Mouse (Mus musculus): ENCODE measurements around the gene Slc29a3. TPM values are rescaled to one million over a fixed set of nuclear protein-coding genes. Genes with fewer than 3 reads are reported as not detected.

Slc29a3 gene
- polyA plus RNA-seq, 1 experiment = 1.6 TPM

DNA sequence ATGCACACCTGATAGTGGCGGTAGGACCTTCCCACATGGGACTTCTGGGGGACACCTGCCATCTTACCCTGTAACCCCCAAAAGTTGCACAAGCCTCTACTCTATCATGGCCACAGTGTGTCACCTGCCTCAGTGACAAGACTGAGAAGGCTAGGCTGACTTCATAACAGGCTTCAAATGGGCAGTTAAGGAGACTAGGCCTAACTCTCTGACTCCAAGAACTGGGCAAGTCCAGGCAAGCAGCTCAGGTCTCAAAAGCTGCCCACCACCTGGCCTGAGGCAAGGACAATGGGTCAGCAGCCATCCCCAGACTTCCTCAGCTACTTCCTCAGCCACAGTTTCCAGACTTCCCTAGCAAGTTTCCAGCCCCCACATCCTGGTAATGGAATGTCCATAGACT, 16.9 kb downstream of the Slc29a3 start:
- H3K4me1 ChIP-seq = peaks cover 37% of the 10 kb centered on the region
- peaks cover 15% of the 10 kb centered on the region for H3K36me3 ChIP-seq (replicated peaks; ENCODE audit: low read length)
- H3K4me3 ChIP-seq (replicated peaks) = no peak overlapping the region
- no peaks in the 10 kb centered on the region for H3K27me3 ChIP-seq (replicated peaks)
- no peaks in the 10 kb centered on the region for H3K9me3 ChIP-seq
- TF ChIP-seq GATA1 (IDR thresholded peaks at IDR 0.05; ENCODE audit: borderline replicate concordance, low read length) = no peak
- no peak for TF ChIP-seq FLI1 (IDR thresholded peaks at IDR 0.05; ENCODE audit: low read length)

DNA sequence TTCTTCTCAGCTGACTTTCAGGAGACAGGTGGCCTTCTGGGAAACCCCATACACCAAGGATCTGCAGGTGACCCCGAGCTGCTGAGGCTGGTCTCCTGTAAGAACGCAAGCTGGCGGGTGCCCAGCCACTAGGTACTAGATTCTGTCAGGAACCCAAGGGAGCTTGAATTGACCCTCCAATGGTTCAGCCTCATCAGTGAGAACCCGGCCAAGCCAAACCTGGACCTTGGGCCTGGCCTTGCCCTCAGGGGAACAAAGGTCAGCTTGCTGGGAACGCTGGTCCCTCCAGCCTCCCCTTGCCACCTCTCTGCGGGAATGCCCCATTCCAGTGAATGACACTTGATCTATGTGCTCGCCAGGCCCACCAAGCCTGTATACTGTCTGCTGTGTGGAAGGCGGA, 19.1 kb downstream of the Slc29a3 start:
- H3K9me3 ChIP-seq = no peaks in the 10 kb centered on the region
- no peaks in the 10 kb centered on the region for H3K27me3 ChIP-seq (replicated peaks)
- H3K4me3 ChIP-seq (replicated peaks) = no peak overlapping the region
- H3K4me1 ChIP-seq = peaks cover 34% of the 10 kb centered on the region
- TF ChIP-seq FLI1 (IDR thresholded peaks at IDR 0.05; ENCODE audit: low read length) (no peak), GATA1 (IDR thresholded peaks at IDR 0.05; ENCODE audit: borderline replicate concordance, low read length) (no peak)
- peaks cover 15% of the 10 kb centered on the region for H3K36me3 ChIP-seq (replicated peaks; ENCODE audit: low read length)

DNA sequence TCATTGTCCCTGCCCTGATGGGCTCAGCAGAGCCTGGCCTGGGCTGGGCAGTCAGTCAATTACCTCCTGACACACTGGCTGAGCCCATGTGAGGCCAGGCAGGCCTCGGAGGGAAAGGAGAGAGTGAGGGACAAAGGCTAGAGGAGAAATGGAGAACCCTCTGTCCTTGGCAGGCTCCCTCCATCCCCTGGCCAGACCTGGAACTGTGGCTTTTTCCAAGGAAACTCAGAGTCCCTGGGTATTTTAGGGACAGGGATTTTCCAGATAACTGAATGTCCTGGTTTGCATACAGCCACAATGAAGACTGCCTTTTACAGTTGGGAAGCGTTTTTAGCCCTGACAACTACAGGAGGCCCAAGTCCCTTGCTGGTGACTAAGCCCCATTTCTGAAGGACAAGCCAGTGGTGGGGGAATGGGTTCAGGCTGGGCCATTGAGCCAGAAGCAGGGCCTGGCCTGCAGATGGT, 20.2 kb downstream of the Slc29a3 start:
- H3K36me3 ChIP-seq (replicated peaks; ENCODE audit: low read length) = peaks cover 19% of the 10 kb centered on the region
- TF ChIP-seq FLI1 (IDR thresholded peaks at IDR 0.05; ENCODE audit: low read length) = no peak
- no peak for TF ChIP-seq GATA1 (IDR thresholded peaks at IDR 0.05; ENCODE audit: borderline replicate concordance, low read length)
- H3K4me1 ChIP-seq = peaks cover 32% of the 10 kb centered on the region
- no peaks in the 10 kb centered on the region for H3K27me3 ChIP-seq (replicated peaks)
- H3K9me3 ChIP-seq = no peaks in the 10 kb centered on the region
- no peak overlapping the region for H3K4me3 ChIP-seq (replicated peaks)

DNA sequence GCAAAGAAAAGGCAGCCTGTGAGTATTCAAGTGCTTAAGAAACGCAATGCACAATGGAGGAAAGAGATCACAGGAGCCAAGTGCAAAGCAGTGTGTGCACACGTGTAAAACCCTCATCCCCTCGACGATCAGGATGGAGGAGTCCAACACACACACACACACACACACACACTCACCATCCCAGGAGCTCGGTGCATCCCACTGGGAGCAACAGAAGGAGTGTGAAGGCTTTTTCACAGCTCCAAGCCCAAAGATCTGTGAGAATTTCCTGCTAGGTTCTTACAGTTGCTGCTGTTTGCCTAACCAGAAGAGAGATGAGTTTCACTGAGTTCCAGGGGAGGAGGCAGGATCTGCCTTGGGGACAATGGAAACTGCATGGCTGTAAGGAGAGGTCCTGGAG, 20.9 kb downstream of the Slc29a3 start:
- TF ChIP-seq GATA1 (IDR thresholded peaks at IDR 0.05; ENCODE audit: borderline replicate concordance, low read length) (no peak), FLI1 (IDR thresholded peaks at IDR 0.05; ENCODE audit: low read length) (no peak)
- Histone ChIP-seq H3K4me1 (peaks cover 36% of the 10 kb centered on the region), H3K9me3 (no peaks in the 10 kb centered on the region), H3K27me3 (replicated peaks) (no peaks in the 10 kb centered on the region), H3K4me3 (replicated peaks) (no peak overlapping the region), H3K36me3 (replicated peaks; ENCODE audit: low read length) (peaks cover 19% of the 10 kb centered on the region)

DNA sequence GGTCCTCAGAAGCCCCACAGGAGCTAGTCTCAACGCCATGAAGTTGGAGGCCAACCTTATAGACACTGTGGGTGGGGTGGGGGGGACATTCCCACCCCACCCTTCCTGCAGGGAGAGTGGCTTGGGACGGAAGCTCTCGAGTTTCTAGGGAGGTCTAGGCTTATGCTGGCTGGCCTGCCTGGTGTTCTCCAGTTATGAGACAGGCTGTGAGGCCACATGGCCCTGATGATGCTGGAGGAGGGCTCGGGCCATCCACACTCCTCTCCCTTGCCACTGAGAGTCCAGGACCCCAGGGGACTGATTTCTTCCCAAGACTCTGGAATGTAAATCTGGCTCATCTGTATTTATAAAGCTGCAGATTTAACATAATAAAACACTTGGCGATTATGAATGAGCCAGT, 25.3 kb downstream of the Slc29a3 start:
- Histone ChIP-seq H3K4me1 (peaks cover 32% of the 10 kb centered on the region), H3K36me3 (replicated peaks; ENCODE audit: low read length) (peaks cover 25% of the 10 kb centered on the region)
- TF ChIP-seq GATA1 (IDR thresholded peaks at IDR 0.05; ENCODE audit: borderline replicate concordance, low read length) (no peak), FLI1 (IDR thresholded peaks at IDR 0.05; ENCODE audit: low read length) (no peak)

DNA sequence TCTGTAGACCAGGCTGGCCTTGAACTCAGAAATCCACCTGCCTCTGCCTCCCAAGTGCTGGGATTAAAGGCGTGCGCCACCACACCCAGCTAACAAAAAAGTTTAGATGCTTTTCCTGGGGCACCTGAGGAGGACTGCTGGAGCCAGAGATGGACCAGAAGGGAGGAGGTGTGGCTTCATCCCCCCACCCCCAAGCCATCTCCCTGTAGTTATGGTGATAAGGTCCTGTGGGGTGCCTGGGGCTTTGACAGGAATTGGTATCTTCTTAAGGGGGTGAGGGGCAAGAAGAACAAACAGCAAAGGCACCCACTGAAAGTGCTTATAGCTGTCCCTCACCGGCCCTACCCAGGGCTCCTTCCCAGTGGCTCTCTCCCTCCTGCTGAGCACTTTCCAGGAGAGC, 25.7 kb downstream of the Slc29a3 start:
- H3K4me1 ChIP-seq = peaks cover 28% of the 10 kb centered on the region
- H3K9me3 ChIP-seq = no peaks in the 10 kb centered on the region
- no peaks in the 10 kb centered on the region for H3K27me3 ChIP-seq (replicated peaks)
- TF ChIP-seq GATA1 (IDR thresholded peaks at IDR 0.05; ENCODE audit: borderline replicate concordance, low read length) (no peak), FLI1 (IDR thresholded peaks at IDR 0.05; ENCODE audit: low read length) (no peak)
- H3K36me3 ChIP-seq (replicated peaks; ENCODE audit: low read length) = peaks cover 25% of the 10 kb centered on the region
- H3K4me3 ChIP-seq (replicated peaks) = no peak overlapping the region

More for the DNA sequence above, 25.3 kb downstream of the Slc29a3 start:
- H3K9me3 ChIP-seq = no peaks in the 10 kb centered on the region
- H3K4me3 ChIP-seq (replicated peaks) = no peak overlapping the region
- H3K27me3 ChIP-seq (replicated peaks) = no peaks in the 10 kb centered on the region

DNA sequence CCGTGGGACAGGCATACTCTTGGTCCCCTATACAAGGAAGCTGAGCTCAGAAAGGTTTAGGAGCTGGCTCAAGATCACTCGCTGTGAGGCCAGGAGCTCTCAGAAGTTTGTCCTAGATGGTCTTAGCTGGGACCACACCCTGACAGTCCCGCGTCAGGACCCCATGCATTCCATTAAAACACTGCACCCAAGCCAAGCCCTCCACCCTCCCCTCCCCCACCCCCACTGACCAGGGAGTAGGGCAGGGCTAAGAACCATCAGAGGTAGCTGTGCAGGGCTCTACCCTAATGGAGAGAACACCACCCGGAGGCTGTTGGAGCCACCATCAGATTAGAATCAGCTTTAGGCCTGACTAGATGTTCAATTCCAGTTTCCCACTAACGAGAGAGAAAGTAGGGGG, 28.1 kb downstream of the Slc29a3 start:
- H3K4me3 ChIP-seq (replicated peaks) = no peak overlapping the region
- peaks cover 12% of the 10 kb centered on the region for H3K4me1 ChIP-seq
- no peaks in the 10 kb centered on the region for H3K27me3 ChIP-seq (replicated peaks)
- no peak for TF ChIP-seq GATA1 (IDR thresholded peaks at IDR 0.05; ENCODE audit: borderline replicate concordance, low read length)
- no peak for TF ChIP-seq FLI1 (IDR thresholded peaks at IDR 0.05; ENCODE audit: low read length)
- peaks cover 40% of the 10 kb centered on the region for H3K36me3 ChIP-seq (replicated peaks; ENCODE audit: low read length)
- no peaks in the 10 kb centered on the region for H3K9me3 ChIP-seq

DNA sequence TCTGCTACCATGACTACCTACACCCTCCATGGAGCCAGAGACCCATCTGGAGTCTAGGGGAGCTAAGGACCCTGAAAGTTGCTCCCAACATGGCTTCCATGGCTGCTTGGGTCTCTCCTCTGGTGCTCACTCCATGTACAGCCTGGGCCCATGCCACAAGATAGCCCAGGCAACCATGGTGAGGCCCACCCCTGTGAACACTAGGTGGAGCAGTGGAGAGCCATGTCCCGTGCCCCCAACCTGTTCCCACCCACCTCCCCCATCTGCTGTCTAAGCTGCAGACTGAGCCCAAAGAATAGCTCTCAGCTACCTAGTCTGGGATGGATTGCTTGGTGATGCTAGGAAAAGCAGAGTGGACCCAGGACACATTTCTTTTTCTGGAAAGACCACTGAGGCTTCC, 29.2 kb downstream of the Slc29a3 start:
- TF ChIP-seq FLI1 (IDR thresholded peaks at IDR 0.05; ENCODE audit: low read length) = no peak
- no peak for TF ChIP-seq GATA1 (IDR thresholded peaks at IDR 0.05; ENCODE audit: borderline replicate concordance, low read length)
- Histone ChIP-seq H3K9me3 (peaks cover 8% of the 10 kb centered on the region), H3K36me3 (replicated peaks; ENCODE audit: low read length) (peaks cover 50% of the 10 kb centered on the region), H3K4me1 (peaks cover 7% of the 10 kb centered on the region), H3K27me3 (replicated peaks) (no peaks in the 10 kb centered on the region), H3K4me3 (replicated peaks) (no peak overlapping the region)

DNA sequence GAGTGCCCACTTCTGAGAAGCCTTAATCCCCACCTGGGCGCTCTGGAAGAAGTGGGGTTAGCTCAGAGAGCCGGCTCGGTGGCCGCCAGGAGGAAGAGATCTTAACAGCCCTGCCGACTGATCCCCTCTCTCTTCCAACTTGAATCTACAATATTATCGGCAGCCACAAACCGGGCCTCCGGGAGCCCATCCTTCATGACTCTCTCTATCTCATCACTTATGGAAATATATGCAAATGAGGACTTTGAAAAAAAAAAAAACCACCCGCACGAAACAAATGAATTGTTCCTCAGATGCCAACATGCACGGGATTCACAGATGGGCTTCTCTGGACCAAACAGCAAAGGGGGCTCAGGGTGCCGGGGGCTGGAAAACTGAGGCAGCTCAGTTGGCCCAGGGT, 31.0 kb downstream of the Slc29a3 start:
- H3K36me3 ChIP-seq (replicated peaks; ENCODE audit: low read length) = peaks cover 45% of the 10 kb centered on the region
- H3K4me1 ChIP-seq = no peaks in the 10 kb centered on the region; the same call in 1 of the 2 replicates
- TF ChIP-seq FLI1 (IDR thresholded peaks at IDR 0.05; ENCODE audit: low read length) (no peak), GATA1 (IDR thresholded peaks at IDR 0.05; ENCODE audit: borderline replicate concordance, low read length) (no peak)
- peaks cover 8% of the 10 kb centered on the region for H3K9me3 ChIP-seq
- H3K4me3 ChIP-seq (replicated peaks) = no peak overlapping the region
- no peaks in the 10 kb centered on the region for H3K27me3 ChIP-seq (replicated peaks)

DNA sequence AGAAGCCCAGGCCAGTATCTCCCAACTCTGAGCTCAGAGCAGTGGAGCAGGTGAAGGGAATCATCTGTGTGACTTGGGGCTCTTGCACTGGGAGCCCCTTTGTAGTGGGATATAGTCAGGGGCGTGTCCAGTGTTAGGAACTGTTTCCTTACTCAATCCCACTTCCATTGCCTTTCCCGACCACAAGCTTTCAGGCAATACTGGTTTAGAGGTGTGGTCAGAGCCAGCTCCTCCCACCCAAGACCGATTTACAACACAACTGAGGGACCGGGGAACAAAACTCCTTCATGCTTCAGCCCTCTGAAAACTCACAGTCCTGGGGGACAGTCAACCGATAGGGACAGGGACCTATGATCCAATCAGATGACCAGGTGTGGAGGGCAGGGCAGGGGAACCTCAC, 32.1 kb downstream of the Slc29a3 start:
- Histone ChIP-seq H3K36me3 (replicated peaks; ENCODE audit: low read length) (peaks cover 55% of the 10 kb centered on the region), H3K27me3 (replicated peaks) (no peaks in the 10 kb centered on the region)
- no peak for TF ChIP-seq GATA1 (IDR thresholded peaks at IDR 0.05; ENCODE audit: borderline replicate concordance, low read length)
- TF ChIP-seq FLI1 (IDR thresholded peaks at IDR 0.05; ENCODE audit: low read length) = no peak

DNA sequence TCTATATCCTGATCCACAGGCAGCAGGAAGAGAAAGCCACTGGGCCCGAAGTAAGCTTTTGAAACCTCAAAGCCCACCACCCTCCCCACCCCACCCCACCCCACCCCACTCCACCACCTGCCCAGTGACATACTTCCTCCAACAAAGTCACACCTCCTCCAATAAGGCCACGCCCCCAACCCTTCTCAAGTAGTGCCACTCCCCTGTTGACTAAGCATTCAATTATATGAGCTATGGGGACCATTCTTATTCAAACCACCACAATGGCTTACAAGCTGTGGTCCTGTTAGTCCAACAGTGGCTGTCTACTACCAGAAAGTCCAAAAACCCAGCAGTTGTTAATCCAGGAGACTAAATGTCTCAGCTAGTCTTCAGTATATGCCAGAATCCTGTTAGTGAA, 34.1 kb downstream of the Slc29a3 start:
- Histone ChIP-seq H3K4me3 (replicated peaks) (no peak overlapping the region), H3K27me3 (replicated peaks) (no peaks in the 10 kb centered on the region), H3K9me3 (peaks cover 36% of the 10 kb centered on the region), H3K36me3 (replicated peaks; ENCODE audit: low read length) (peaks cover 56% of the 10 kb centered on the region), H3K4me1 (no peaks in the 10 kb centered on the region)
- TF ChIP-seq GATA1 (IDR thresholded peaks at IDR 0.05; ENCODE audit: borderline replicate concordance, low read length) (no peak), FLI1 (IDR thresholded peaks at IDR 0.05; ENCODE audit: low read length) (no peak)

More for the DNA sequence above, 32.1 kb downstream of the Slc29a3 start:
- H3K4me1 ChIP-seq = no peaks in the 10 kb centered on the region
- H3K9me3 ChIP-seq = peaks cover 20% of the 10 kb centered on the region
- no peak overlapping the region for H3K4me3 ChIP-seq (replicated peaks)

Data from megakaryocyte, embryonic 14.5 days (primary cell).